Mouse (Mus musculus) small intestine, adult 2 months (tissue): ENCODE measurements around the gene Adgra1.

Experiments
- CTCF ChIP-seq: fragments of 200-500 bp; IDR thresholded peaks from 2 replicates; pipeline ENCODE4 v1.5.1; 2012; ENCODE audit warnings: low read depth, mild to moderate bottlenecking, control low read depth, inconsistent platforms, low read length, moderate library complexity, mixed read lengths; ENCODE audit not compliant: insufficient replicate concordance, insufficient read length; ENCODE audit errors: extremely low read depth
- POLR2A ChIP-seq: fragments of 200-500 bp; IDR thresholded peaks from 2 replicates; pipeline ENCODE4 v1.6.1; 2012; ENCODE audit warnings: low read depth, mild to moderate bottlenecking, control low read depth, inconsistent platforms, low read length, moderate library complexity

- TF ChIP-seq POLR2A (no peak), CTCF (no peak)
These were observed 62.3 kb downstream of the Adgra1 start for GRCm38 (mm10) chr7:139896271-139896670.
